Mouse (Mus musculus): ENCODE results near the gene Cacna1a. TPM values are rescaled to one million over a fixed set of nuclear protein-coding genes. Genes with fewer than 3 reads are reported as not detected.

Gene Cacna1a
- polyA plus RNA-seq, 1 experiment from 2014 or later: 7.7 TPM

DNA sequence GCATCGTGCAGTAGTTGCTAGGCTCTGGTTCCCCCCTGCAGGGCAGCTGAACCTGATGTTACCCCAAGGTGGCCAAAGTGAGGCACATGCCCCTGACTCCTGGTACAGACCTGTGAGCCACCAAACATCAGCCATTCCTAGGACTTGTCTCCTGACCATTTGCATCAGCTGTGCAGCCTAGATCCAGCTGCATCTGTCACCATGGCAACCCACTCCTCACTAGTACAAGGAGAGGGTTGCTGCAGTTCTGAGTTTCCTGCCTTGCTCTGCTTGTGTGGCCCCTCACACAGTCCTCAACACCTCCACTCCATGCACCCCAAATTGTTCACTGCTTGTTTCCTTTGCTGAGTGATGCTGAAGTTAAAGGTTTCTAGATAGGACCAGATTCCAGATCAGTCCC lies 175.8 kb downstream of the Cacna1a start:
- H3K4me1 ChIP-seq (replicated peaks; ENCODE audit: control insufficient read depth, insufficient read depth, low read length): peaks cover 3% of the 10 kb centered on the region
- no peak overlapping the region for H3K4me3 ChIP-seq (ENCODE audit: low read depth, low read length)
- no peaks in the 10 kb centered on the region for H3K9me3 ChIP-seq (ENCODE audit: control insufficient read depth, low read length)
- no peaks in the 10 kb centered on the region; the same call in 1 of the 2 replicates for H3K36me3 ChIP-seq (ENCODE audit: control insufficient read depth, insufficient read depth, low read length)
- peaks cover 12% of the 10 kb centered on the region for H3K27me3 ChIP-seq (ENCODE audit: control insufficient read depth, insufficient read depth, low read length)
- ATAC-seq (replicated peaks; ENCODE audit: low FRiP score) (no peak), DNase-seq (ENCODE audit: low spot score) (no peak)
- no peak overlapping the region for H3K27ac ChIP-seq (ENCODE audit: low read depth, low read length)
- H3K4me2 ChIP-seq (ENCODE audit: low read depth, low read length, severe bottlenecking): no peak overlapping the region
- no peak overlapping the region for H3K9ac ChIP-seq (ENCODE audit: low read length)
- WGBS: 79% methylated on average over 1 of the region's 1 CpGs

- no peak for ATAC-seq (replicated peaks; ENCODE audit: low FRiP score)
- Histone ChIP-seq H3K4me2 (ENCODE audit: low read depth, low read length, severe bottlenecking) (no peak overlapping the region), H3K27me3 (ENCODE audit: control insufficient read depth, insufficient read depth, low read length) (no peaks in the 10 kb centered on the region), H3K27ac (ENCODE audit: low read depth, low read length) (no peak overlapping the region), H3K4me3 (ENCODE audit: low read depth, low read length) (no peak overlapping the region), H3K4me1 (replicated peaks; ENCODE audit: control insufficient read depth, insufficient read depth, low read length) (no peaks in the 10 kb centered on the region), H3K9me3 (ENCODE audit: control insufficient read depth, low read length) (no peaks in the 10 kb centered on the region), H3K36me3 (ENCODE audit: control insufficient read depth, insufficient read depth, low read length) (no peaks in the 10 kb centered on the region; the same call in 1 of the 2 replicates), H3K9ac (ENCODE audit: low read length) (no peak overlapping the region)
- WGBS: 79% methylated on average over 25 of the region's 25 CpGs
- no peak for DNase-seq (ENCODE audit: low spot score)
Observed at GRCm38 (mm10) chr8:84565577-84566360, 177.5 kb downstream of the Cacna1a start.

DNA sequence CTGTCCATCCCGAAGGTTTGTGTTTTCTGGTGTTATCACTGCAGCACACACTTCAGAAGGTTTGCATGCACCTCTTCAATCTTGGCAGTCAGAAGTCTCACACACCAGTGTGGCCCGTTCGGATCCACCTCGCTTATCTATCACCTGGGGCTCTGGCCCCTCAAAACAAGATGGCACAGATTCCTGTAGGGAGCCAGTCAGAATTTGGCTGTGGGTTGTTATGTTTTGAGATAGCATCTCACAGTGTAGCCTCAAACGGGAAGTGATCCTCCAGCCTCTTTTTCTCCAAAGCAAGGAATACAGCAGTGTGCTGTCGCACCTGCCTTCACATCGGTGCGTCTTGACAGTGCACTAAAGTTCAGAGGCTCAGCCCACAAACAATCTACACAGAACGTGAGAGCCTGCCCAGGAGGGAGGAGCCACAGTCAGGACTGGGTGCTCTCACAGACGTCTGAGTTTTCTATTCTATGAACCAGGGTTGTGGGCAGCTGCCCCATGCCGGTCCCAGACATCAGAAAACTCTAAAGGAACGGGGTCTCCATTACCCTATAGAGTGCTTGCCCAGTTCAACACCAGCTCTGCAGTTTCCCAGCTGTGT lies 178.7 kb downstream of the Cacna1a start:
- Histone ChIP-seq H3K9me3 (ENCODE audit: control insufficient read depth, low read length) (no peaks in the 10 kb centered on the region), H3K4me2 (ENCODE audit: low read depth, low read length, severe bottlenecking) (no peak overlapping the region), H3K27me3 (ENCODE audit: control insufficient read depth, insufficient read depth, low read length) (no peaks in the 10 kb centered on the region), H3K4me1 (replicated peaks; ENCODE audit: control insufficient read depth, insufficient read depth, low read length) (no peaks in the 10 kb centered on the region), H3K27ac (ENCODE audit: low read depth, low read length) (no peak overlapping the region), H3K9ac (ENCODE audit: low read length) (no peak overlapping the region), H3K36me3 (ENCODE audit: control insufficient read depth, insufficient read depth, low read length) (no peaks in the 10 kb centered on the region; the same call in 1 of the 2 replicates), H3K4me3 (ENCODE audit: low read depth, low read length) (no peak overlapping the region)
- DNase-seq (ENCODE audit: low spot score) (no peak), ATAC-seq (replicated peaks; ENCODE audit: low FRiP score) (no peak)
- WGBS: 90% methylated on average over 12 of the region's 12 CpGs

- Histone ChIP-seq H3K4me1 (replicated peaks; ENCODE audit: control insufficient read depth, insufficient read depth, low read length) (no peaks in the 10 kb centered on the region), H3K4me3 (ENCODE audit: low read depth, low read length) (no peak overlapping the region), H3K9me3 (ENCODE audit: control insufficient read depth, low read length) (no peaks in the 10 kb centered on the region), H3K36me3 (ENCODE audit: control insufficient read depth, insufficient read depth, low read length) (no peaks in the 10 kb centered on the region; the same call in 1 of the 2 replicates), H3K27me3 (ENCODE audit: control insufficient read depth, insufficient read depth, low read length) (no peaks in the 10 kb centered on the region), H3K4me2 (ENCODE audit: low read depth, low read length, severe bottlenecking) (no peak overlapping the region), H3K27ac (ENCODE audit: low read depth, low read length) (no peak overlapping the region), H3K9ac (ENCODE audit: low read length) (no peak overlapping the region)
- no peak for ATAC-seq (replicated peaks; ENCODE audit: low FRiP score)
- WGBS: 83% methylated on average over 19 of the region's 19 CpGs
- DNase-seq (ENCODE audit: low spot score): no peak
Observed at GRCm38 (mm10) chr8:84567541-84567940, 179.3 kb downstream of the Cacna1a start.

DNA sequence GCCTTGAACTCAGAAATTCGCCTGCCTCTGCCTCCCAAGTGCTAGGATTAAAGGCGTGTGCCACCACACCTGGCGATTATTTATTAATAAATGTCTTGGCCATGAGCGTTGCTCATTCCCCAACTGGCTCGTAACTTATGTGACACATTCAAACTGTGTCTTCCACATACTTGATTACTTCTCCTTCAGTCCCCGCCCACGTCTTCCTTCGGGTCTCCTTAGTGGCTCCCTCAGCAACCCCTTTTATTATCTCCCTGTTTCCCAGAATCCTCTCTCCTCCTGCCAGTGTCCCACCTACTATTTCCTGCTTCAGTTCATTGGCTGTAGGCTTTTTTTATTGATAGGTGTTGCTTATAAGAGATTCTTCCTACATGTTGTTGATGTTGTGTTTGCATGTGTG lies 180.5 kb downstream of the Cacna1a start:
- H3K4me2 ChIP-seq (ENCODE audit: low read depth, low read length, severe bottlenecking): no peak overlapping the region
- H3K9me3 ChIP-seq (ENCODE audit: control insufficient read depth, low read length): no peaks in the 10 kb centered on the region
- DNase-seq (ENCODE audit: low spot score) (no peak), ATAC-seq (replicated peaks; ENCODE audit: low FRiP score) (no peak)
- 93% methylated on average over 8 of the region's 8 CpGs for WGBS
- no peaks in the 10 kb centered on the region for H3K4me1 ChIP-seq (replicated peaks; ENCODE audit: control insufficient read depth, insufficient read depth, low read length)
- no peak overlapping the region for H3K27ac ChIP-seq (ENCODE audit: low read depth, low read length)
- no peak overlapping the region for H3K4me3 ChIP-seq (ENCODE audit: low read depth, low read length)
- no peaks in the 10 kb centered on the region for H3K27me3 ChIP-seq (ENCODE audit: control insufficient read depth, insufficient read depth, low read length)
- no peak overlapping the region for H3K9ac ChIP-seq (ENCODE audit: low read length)
- no peaks in the 10 kb centered on the region; the same call in 1 of the 2 replicates for H3K36me3 ChIP-seq (ENCODE audit: control insufficient read depth, insufficient read depth, low read length)

- no peak overlapping the region for H3K9ac ChIP-seq (ENCODE audit: low read length)
- 45% methylated on average over 25 of the region's 25 CpGs for whole genome bisulfite sequencing
- no peaks in the 10 kb centered on the region for H3K4me1 ChIP-seq (replicated peaks; ENCODE audit: control insufficient read depth, insufficient read depth, low read length)
- H3K4me3 ChIP-seq (ENCODE audit: low read depth, low read length): no peak overlapping the region
- no peaks in the 10 kb centered on the region; the same call in 1 of the 2 replicates for H3K36me3 ChIP-seq (ENCODE audit: control insufficient read depth, insufficient read depth, low read length)
- no peak overlapping the region for H3K27ac ChIP-seq (ENCODE audit: low read depth, low read length)
- no peak for ATAC-seq (replicated peaks; ENCODE audit: low FRiP score)
- DNase-seq (ENCODE audit: low spot score): no peak
- H3K27me3 ChIP-seq (ENCODE audit: control insufficient read depth, insufficient read depth, low read length): no peaks in the 10 kb centered on the region
- no peaks in the 10 kb centered on the region for H3K9me3 ChIP-seq (ENCODE audit: control insufficient read depth, low read length)
- no peak overlapping the region for H3K4me2 ChIP-seq (ENCODE audit: low read depth, low read length, severe bottlenecking)
Observed at GRCm38 (mm10) chr8:84569921-84570673, 181.9 kb downstream of the Cacna1a start.

- Histone ChIP-seq H3K4me1 (replicated peaks; ENCODE audit: control insufficient read depth, insufficient read depth, low read length) (no peaks in the 10 kb centered on the region), H3K27me3 (ENCODE audit: control insufficient read depth, insufficient read depth, low read length) (no peaks in the 10 kb centered on the region), H3K27ac (ENCODE audit: low read depth, low read length) (no peak overlapping the region), H3K4me3 (ENCODE audit: low read depth, low read length) (no peak overlapping the region), H3K9me3 (ENCODE audit: control insufficient read depth, low read length) (no peaks in the 10 kb centered on the region), H3K36me3 (ENCODE audit: control insufficient read depth, insufficient read depth, low read length) (no peaks in the 10 kb centered on the region), H3K4me2 (ENCODE audit: low read depth, low read length, severe bottlenecking) (no peak overlapping the region), H3K9ac (ENCODE audit: low read length) (no peak overlapping the region)
- WGBS: 91% methylated on average over 4 of the region's 4 CpGs
- ATAC-seq (replicated peaks; ENCODE audit: low FRiP score) (no peak), DNase-seq (ENCODE audit: low spot score) (no peak)
Observed at GRCm38 (mm10) chr8:84577432-84577831, 189.2 kb downstream of the Cacna1a start.

DNA sequence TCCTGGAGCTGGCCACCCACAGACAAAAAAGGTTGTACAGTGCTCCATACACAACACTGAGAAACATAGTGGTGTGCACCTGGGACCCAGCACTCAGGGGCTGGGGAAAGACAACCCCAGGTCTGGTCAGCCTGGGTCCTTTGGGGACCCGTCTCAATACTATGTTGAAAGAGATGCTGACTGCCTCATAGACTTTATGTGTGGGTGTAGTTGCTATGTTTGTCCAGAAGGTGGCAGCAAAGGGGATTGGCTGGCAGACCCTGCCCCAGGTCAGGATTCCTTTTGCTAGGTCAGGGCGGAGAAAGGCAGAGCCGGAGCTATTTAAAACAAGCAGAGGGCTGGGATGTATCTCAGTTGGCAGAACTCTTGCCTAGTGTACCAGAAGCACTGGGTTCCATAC lies 191.4 kb downstream of the Cacna1a start:
- Histone ChIP-seq H3K36me3 (ENCODE audit: control insufficient read depth, insufficient read depth, low read length) (no peaks in the 10 kb centered on the region), H3K27ac (ENCODE audit: low read depth, low read length) (no peak overlapping the region), H3K27me3 (ENCODE audit: control insufficient read depth, insufficient read depth, low read length) (no peaks in the 10 kb centered on the region), H3K4me2 (ENCODE audit: low read depth, low read length, severe bottlenecking) (no peak overlapping the region), H3K4me1 (replicated peaks; ENCODE audit: control insufficient read depth, insufficient read depth, low read length) (no peaks in the 10 kb centered on the region), H3K9me3 (ENCODE audit: control insufficient read depth, low read length) (no peaks in the 10 kb centered on the region), H3K4me3 (ENCODE audit: low read depth, low read length) (no peak overlapping the region), H3K9ac (ENCODE audit: low read length) (no peak overlapping the region)
- DNase-seq (ENCODE audit: low spot score) (peak; percentile 76), ATAC-seq (replicated peaks; ENCODE audit: low FRiP score) (peak; percentile 30; the same call in 1 of the 2 replicates)
- WGBS: 21% methylated on average over 3 of the region's 3 CpGs
